Mouse (Mus musculus) thymus, adult 2 months (tissue): ENCODE measurements around the gene Il1rapl2. TPM values are rescaled to one million over a fixed set of nuclear protein-coding genes. Genes with fewer than 3 reads are reported as not detected.

Experiments used
- DNase-seq: peaks from one replicate; pipeline ENCODE4 v3.0.0; 2021
- H3K27ac ChIP-seq: fragments of 200-500 bp; 2 replicates; pipeline ENCODE4 v1.5.1; 2012; ENCODE audit warnings: low read length, control low read depth; ENCODE audit not compliant: control insufficient read depth, insufficient read depth
- H3K27me3 ChIP-seq: fragments of 200-500 bp; 2 replicates; pipeline ENCODE4 v1.6.1; 2012; ENCODE audit warnings: mild to moderate bottlenecking, low read length, moderate library complexity, mixed read lengths; ENCODE audit not compliant: control insufficient read depth, insufficient read depth
- H3K36me3 ChIP-seq: fragments of 200-500 bp; 2 replicates; pipeline ENCODE4 v1.6.1; 2012; ENCODE audit warnings: mild to moderate bottlenecking, low read length, moderate library complexity; ENCODE audit not compliant: control insufficient read depth, insufficient read depth
- H3K4me1 ChIP-seq: fragments of 200-500 bp; replicated peaks from 2 replicates; pipeline ENCODE4 v1.6.1; 2012; ENCODE audit warnings: low read length; ENCODE audit not compliant: control insufficient read depth, insufficient read depth
- H3K4me3 ChIP-seq: fragments of 200-500 bp; 2 replicates; pipeline ENCODE4 v1.5.1; 2012; ENCODE audit warnings: mild to moderate bottlenecking, low read length, control low read depth, moderate library complexity; ENCODE audit not compliant: control insufficient read depth, insufficient read depth
- CTCF ChIP-seq: fragments of 200-500 bp; IDR thresholded peaks from 2 replicates; pipeline ENCODE4 v1.5.1; 2012; ENCODE audit warnings: mild to moderate bottlenecking, control low read depth, low read length, moderate library complexity, borderline replicate concordance; ENCODE audit not compliant: control insufficient read depth, poor library complexity, insufficient read depth; ENCODE audit errors: extremely low read depth
- POLR2A ChIP-seq: fragments of 200-500 bp; IDR thresholded peaks from 2 replicates; pipeline ENCODE4 v1.6.1; 2012; ENCODE audit warnings: mild to moderate bottlenecking, low read length, control low read depth, moderate library complexity; ENCODE audit not compliant: control insufficient read depth, poor library complexity, insufficient read depth; ENCODE audit errors: extremely low read depth
- WGBS: fragments of 180-500 bp; shearing (Covaris S2); methylation state at CpG from one replicate; pipeline ENCODE4 v1.1.7; 2018; 5-methylcytosine and 5-hydroxymethylcytosine counted together
- polyA plus RNA-seq: library from polyadenylated mRNA; depleted of rRNA; stranded (reverse); fragments of >200 nt; gene quantifications from 2 replicates; pipeline ENCODE4 v1.2.3, GENCODE M21; 2012

Gene Il1rapl2
- polyA plus RNA-seq, 1 experiment: not detected

DNA sequence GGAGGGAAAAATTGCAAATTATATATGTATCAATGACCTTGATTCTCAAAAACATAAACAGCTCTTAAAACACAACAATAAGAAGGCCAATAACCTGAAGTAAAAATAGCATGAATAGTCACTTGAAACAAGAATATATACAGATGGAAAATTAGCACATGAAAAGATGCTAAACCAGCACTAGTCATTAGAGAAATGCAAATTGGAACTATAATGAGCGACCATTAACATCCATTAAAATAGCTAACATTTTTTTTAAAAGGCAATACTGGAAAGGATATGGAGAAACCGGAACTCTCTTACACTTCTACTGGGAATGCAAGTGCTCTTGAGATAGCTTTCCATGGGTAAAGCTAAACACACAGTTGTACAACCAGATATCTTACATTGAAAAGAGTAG lies 879.4 kb downstream of the Il1rapl2 start:
- Histone ChIP-seq H3K27ac (no peak overlapping the region), H3K4me1 (no peaks in the 10 kb centered on the region), H3K36me3 (no peaks in the 10 kb centered on the region), H3K4me3 (no peak overlapping the region), H3K27me3 (no peaks in the 10 kb centered on the region)
- DNase-seq: no peak
- no peak for TF ChIP-seq CTCF
- no peak for TF ChIP-seq POLR2A
- 77% methylated on average over 2 of the region's 2 CpGs for WGBS

DNA sequence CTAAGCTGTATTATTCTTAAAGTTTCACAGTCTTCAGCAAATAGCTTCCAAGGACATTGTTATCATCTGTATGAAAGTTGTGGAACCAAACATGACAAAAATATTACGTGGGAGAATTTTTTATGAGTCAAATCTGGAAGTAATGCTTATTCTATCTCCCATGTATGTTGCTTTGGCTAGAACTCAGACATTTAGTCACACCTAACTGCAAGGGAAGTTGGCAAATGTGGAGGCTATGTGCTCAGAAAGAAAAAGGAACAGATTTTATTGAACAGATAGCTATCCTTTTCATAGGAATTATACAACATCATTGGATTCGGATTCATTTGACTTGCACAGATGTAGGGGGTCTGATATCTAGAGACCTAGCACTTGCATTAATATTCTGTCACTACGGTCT lies 908.1 kb downstream of the Il1rapl2 start:
- no peak for TF ChIP-seq CTCF
- no peak for TF ChIP-seq POLR2A
- Histone ChIP-seq H3K4me1 (no peaks in the 10 kb centered on the region), H3K36me3 (no peaks in the 10 kb centered on the region), H3K27ac (no peak overlapping the region), H3K4me3 (no peak overlapping the region), H3K27me3 (no peaks in the 10 kb centered on the region)
- DNase-seq: no peak
- WGBS: 82% methylated on average over 3 of the region's 3 CpGs

DNA sequence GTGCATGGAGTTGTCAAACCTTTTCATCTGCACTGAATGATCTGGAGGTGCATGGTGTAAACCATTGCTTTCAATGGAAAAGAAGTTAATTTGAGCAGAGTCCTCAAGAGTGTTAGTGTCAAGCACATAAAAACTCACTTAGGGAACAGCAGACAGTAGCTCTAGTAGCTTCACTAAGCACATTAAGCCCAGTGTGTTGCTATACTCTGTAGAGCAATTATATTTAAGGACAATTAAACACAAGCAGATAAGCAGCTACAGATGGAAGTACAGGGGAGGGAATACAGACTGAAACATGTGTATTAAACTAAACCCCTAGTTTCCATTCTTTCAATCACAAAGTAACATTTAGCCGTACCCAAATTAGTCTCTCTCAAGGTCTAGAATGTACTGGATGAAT lies 930.1 kb downstream of the Il1rapl2 start:
- 100% methylated on average over 1 of the region's 1 CpGs for WGBS
- TF ChIP-seq POLR2A (no peak), CTCF (no peak)
- H3K4me3 ChIP-seq: no peak overlapping the region
- H3K36me3 ChIP-seq: no peaks in the 10 kb centered on the region
- no peaks in the 10 kb centered on the region for H3K4me1 ChIP-seq
- H3K27me3 ChIP-seq: no peaks in the 10 kb centered on the region
- DNase-seq: no peak
- H3K27ac ChIP-seq: no peak overlapping the region

DNA sequence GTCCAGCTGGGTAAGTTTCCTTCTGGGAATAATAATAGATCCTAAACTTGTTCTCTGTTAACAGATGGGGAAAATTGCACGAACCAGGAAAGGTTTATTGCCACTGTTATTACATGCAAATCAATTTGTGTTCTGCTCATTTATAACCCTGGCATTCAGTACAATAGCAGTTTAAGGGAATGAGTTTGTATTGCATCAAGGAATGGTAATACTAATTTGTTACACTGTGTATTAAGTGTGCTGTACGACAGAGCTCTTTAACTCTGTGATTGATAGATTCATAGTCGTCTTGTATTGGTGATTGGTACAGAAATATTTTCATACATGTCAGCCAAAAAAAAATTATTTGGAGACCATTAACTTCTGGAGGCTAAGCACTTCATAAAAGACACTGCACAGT lies 934.6 kb downstream of the Il1rapl2 start:
- Histone ChIP-seq H3K27me3 (no peaks in the 10 kb centered on the region), H3K36me3 (no peaks in the 10 kb centered on the region), H3K4me1 (no peaks in the 10 kb centered on the region), H3K27ac (no peak overlapping the region), H3K4me3 (no peak overlapping the region)
- no peak for DNase-seq
- WGBS: 84% methylated on average over 3 of the region's 3 CpGs
- TF ChIP-seq POLR2A (no peak), CTCF (no peak)

DNA sequence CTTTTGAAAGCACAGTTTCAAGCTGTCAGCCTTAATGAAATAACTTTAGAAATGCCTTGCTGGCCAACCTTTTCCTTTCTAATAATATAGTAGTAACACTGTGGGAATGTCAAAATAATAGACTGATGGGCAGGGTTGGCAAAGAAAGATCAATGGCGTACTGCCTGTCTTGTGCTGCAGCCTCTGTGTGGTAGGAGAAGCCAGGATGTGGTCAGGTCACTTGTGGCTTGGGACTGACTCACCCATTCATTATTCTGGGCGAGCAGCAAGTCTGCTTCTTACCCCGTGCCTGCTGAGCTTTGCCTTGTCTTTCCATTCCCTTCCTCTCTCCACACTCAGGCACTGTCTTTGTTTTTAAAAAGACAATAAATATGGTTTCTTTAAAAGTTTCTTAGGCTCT lies 1049.7 kb downstream of the Il1rapl2 start:
- Histone ChIP-seq H3K4me1 (no peaks in the 10 kb centered on the region), H3K36me3 (no peaks in the 10 kb centered on the region), H3K4me3 (no peak overlapping the region), H3K27ac (no peak overlapping the region), H3K27me3 (no peaks in the 10 kb centered on the region)
- no peak for DNase-seq
- TF ChIP-seq CTCF: no peak
- 0% methylated on average over 3 of the region's 3 CpGs for WGBS

DNA sequence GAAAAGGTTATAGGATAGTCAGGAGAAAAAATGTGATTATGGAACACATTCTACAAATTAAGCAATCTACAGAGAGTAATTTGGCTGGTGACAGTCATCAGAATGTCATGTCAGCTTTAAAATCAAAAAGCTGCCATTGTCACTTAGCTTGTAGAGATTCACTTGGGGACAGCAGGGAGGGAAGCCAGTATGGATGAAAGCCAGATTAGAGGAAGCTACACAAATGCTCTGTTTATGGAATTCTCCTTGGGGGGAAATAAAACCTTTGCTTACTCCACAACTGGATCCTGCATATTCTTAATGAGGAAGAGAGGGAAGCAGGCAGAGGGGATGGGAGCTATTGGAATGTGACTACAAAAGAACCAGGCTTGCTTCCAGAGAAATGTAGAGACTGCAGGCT lies 1054.9 kb downstream of the Il1rapl2 start:
- H3K36me3 ChIP-seq: no peaks in the 10 kb centered on the region
- no peak overlapping the region for H3K27ac ChIP-seq
- TF ChIP-seq CTCF (no peak), POLR2A (no peak)
- no peak for DNase-seq
- no peaks in the 10 kb centered on the region for H3K27me3 ChIP-seq
- no peak overlapping the region for H3K4me3 ChIP-seq
- no peaks in the 10 kb centered on the region for H3K4me1 ChIP-seq

DNA sequence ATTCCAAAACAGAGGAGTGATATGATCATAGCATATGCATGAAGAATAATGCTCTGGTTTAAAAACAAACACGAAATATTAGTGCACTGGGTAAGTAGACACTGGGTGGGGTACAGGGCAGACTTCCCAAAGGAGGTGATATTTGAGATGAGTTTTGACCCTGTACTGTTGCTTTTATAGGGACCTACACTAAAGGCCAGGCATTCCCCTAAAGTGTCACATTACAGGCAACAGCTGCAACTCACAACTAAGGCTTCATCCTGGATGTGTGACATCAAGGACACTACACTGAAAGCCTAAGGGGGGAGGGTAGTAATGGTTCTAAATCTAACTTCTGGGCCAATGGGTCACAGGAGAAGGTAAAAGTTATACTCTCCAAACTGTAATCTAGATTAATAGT lies 1152.0 kb downstream of the Il1rapl2 start:
- Histone ChIP-seq H3K27ac (no peak overlapping the region), H3K36me3 (no peaks in the 10 kb centered on the region), H3K4me3 (no peak overlapping the region), H3K4me1 (no peaks in the 10 kb centered on the region), H3K27me3 (no peaks in the 10 kb centered on the region)
- WGBS: 33% methylated on average over 1 of the region's 1 CpGs
- TF ChIP-seq POLR2A: no peak
- TF ChIP-seq CTCF: no peak
- no peak for DNase-seq
